Mouse (Mus musculus) lung, embryonic 14.5 days (tissue): ENCODE data around the gene Ints7. TPM values are rescaled to one million over a fixed set of nuclear protein-coding genes. Genes with fewer than 3 reads are reported as not detected.
A peak's percentile ranks its signal among the peaks of the same experiment; 100 is the strongest.

ENCODE experiments used
- ATAC-seq: fragments of 200-750 bp; cut with Nextera tagmentation; 2 replicates; pipeline ENCODE4 v1.8.0; 2017; ENCODE audit warnings: mild to moderate bottlenecking, moderate TSS enrichment, moderate library complexity; ENCODE audit not compliant: insufficient read depth
- DNase-seq: peaks from one replicate; pipeline ENCODE4 v3.0.0-alpha.2; 2015
- H3K27ac ChIP-seq: fragments of 300-500 bp; sonication (generic); 2 replicates; pipeline ENCODE4 v1.5.1; 2014; ENCODE audit warnings: low read depth, mild to moderate bottlenecking, moderate library complexity
- H3K27me3 ChIP-seq: fragments of 300-500 bp; sonication (generic); 2 replicates; pipeline ENCODE4 v1.6.1; 2014; ENCODE audit warnings: low read length, control low read depth; ENCODE audit not compliant: insufficient read depth
- H3K36me3 ChIP-seq: fragments of 300-500 bp; sonication (generic); 2 replicates; pipeline ENCODE4 v1.6.1; 2014; ENCODE audit warnings: control low read depth; ENCODE audit not compliant: insufficient read depth
- H3K4me1 ChIP-seq: fragments of 300-500 bp; sonication (generic); 2 replicates; pipeline ENCODE4 v1.6.1; 2014; ENCODE audit warnings: antibody characterized with exemption, control low read depth; ENCODE audit not compliant: insufficient read depth
- H3K4me2 ChIP-seq: fragments of 300-500 bp; sonication (generic); 2 replicates; pipeline ENCODE4 v1.6.1; 2014; ENCODE audit warnings: mild to moderate bottlenecking
- H3K4me3 ChIP-seq: fragments of 300-500 bp; sonication (generic); 2 replicates; pipeline ENCODE4 v1.5.1; 2014; ENCODE audit warnings: low read depth, low read length
- H3K9ac ChIP-seq: fragments of 300-500 bp; sonication (generic); 2 replicates; pipeline ENCODE4 v1.6.1; 2014
- H3K9me3 ChIP-seq: fragments of 300-500 bp; sonication (generic); 2 replicates; pipeline ENCODE4 v1.6.1; 2016; ENCODE audit warnings: low read depth, low read length, control low read depth
- CTCF ChIP-seq: IDR thresholded peaks from 2 replicates; pipeline ENCODE4 v1.5.1; 2016; ENCODE audit warnings: antibody characterized with exemption, low read depth
- WGBS: fragments of 180-500 bp; shearing (Covaris S2); extraction: QIAGEN DNeasy Blood & Tissue Kit; methylation state at CpG from one replicate; pipeline ENCODE4 v1.1.7; 2014; 5-methylcytosine and 5-hydroxymethylcytosine counted together
- polyA plus RNA-seq: library from polyadenylated mRNA; unstranded; fragments of >200 nt; fragmentation: Nextera tagmentation; extraction: Ambion mirVana; gene quantifications from 2 replicates; pipeline ENCODE4 v1.2.1, GENCODE M21; 2014

Ints7 gene
- polyA plus RNA-seq, 1 experiment from 2014 or later = 69.4 TPM

DNA sequence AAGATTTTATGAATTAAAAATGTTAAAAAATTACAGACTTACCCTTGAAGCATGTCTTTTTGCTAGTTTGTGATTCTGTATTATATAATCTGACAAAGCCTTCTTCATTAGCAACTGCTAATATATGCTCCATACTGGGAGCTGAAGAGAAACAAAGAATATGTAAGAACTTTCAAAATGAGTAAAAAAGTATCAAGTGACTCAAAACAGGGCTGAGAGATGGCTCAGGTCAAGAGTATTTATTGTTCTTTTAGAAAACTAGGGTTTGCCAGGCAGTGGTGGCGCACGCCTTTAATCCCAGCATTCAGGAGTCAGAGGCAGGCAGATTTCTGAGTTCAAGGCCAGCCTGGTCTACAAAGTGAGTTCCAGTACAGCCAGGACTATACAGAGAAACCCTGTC is 5.8 kb upstream of the Ints7 start:
- ATAC-seq (no peak), DNase-seq (no peak)
- Histone ChIP-seq H3K36me3 (peaks cover 52% of the 10 kb centered on the region), H3K4me2 (no peak overlapping the region), H3K27me3 (no peaks in the 10 kb centered on the region), H3K27ac (no peak overlapping the region), H3K4me1 (no peaks in the 10 kb centered on the region), H3K9ac (no peak overlapping the region), H3K4me3 (no peak overlapping the region), H3K9me3 (no peaks in the 10 kb centered on the region)
- TF ChIP-seq CTCF = no peak
- WGBS = 90% methylated on average over 2 of the region's 2 CpGs

DNA sequence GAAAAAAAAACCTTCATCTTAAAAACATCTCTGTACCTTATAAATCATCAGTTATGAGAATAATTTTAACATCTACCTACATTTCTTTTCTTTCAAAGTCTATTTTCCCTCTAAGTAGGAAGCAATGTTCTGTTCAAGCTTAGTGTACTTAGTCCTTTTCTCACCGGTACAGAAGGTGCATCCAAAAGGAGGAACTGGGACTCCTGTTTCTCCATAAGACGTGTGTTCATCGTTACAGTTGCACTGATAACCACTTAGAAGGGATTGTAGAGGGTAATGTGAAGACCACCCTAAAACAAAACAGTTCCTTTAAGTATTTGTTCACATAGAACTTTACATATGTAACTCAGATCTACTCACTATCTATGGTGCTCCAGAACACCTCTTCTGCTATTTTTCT is 5.0 kb upstream of the Ints7 start:
- ATAC-seq = no peak
- H3K27ac ChIP-seq = no peak overlapping the region
- no peak for TF ChIP-seq CTCF
- no peaks in the 10 kb centered on the region for H3K9me3 ChIP-seq
- no peak overlapping the region for H3K4me2 ChIP-seq
- H3K27me3 ChIP-seq = no peaks in the 10 kb centered on the region
- H3K9ac ChIP-seq = no peak overlapping the region
- DNase-seq = no peak
- H3K4me3 ChIP-seq = no peak overlapping the region
- peaks cover 45% of the 10 kb centered on the region for H3K36me3 ChIP-seq
- WGBS = 91% methylated on average over 3 of the region's 3 CpGs
- H3K4me1 ChIP-seq = no peaks in the 10 kb centered on the region

DNA sequence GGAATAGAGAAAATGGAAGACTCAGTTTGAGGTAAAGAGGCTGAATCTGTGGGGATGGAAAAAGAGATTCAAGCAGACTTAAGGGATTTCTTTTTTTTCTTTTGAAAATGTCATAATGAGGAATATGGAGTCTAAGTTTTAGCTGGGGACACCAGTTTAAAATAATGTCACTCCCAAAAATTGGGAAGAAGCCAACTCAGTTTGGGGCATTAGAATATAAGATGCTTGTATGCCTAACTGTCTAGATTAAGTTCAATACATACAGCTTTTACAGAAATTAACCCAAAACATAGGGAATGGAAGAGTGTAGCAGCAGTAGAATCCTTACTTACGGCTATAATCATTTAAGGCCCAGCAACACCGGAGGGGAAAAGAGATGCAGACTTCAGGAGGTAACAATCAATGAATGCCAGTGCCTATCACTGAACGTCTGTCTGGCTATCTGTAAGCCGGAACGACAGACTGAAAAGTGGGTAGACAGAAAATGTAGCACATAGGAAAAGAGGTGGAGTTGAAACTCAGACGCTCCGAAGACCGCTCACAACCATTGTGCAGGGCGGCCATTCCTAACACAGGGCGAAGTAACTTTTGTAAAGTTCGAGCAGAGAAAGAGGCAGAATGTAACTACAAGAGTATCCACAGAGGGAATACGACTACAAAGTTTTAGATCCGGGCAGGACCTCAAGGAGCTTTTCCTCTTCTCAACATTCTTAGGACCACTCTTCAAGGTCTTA is 1.4 kb upstream of the Ints7 start:
- Histone ChIP-seq H3K27me3 (no peaks in the 10 kb centered on the region), H3K4me2 (peak overlapping the region; percentile 85), H3K4me3 (peak overlapping the region; percentile 85), H3K9ac (peak overlapping the region; percentile 88), H3K27ac (peak overlapping the region; percentile 98), H3K4me1 (peaks cover 12% of the 10 kb centered on the region), H3K9me3 (no peaks in the 10 kb centered on the region), H3K36me3 (peaks cover 24% of the 10 kb centered on the region)
- TF ChIP-seq CTCF = no peak
- under 1% methylated on average over 13 of the region's 13 CpGs for whole genome bisulfite sequencing
- ATAC-seq (no peak), DNase-seq (peak; percentile 57)

DNA sequence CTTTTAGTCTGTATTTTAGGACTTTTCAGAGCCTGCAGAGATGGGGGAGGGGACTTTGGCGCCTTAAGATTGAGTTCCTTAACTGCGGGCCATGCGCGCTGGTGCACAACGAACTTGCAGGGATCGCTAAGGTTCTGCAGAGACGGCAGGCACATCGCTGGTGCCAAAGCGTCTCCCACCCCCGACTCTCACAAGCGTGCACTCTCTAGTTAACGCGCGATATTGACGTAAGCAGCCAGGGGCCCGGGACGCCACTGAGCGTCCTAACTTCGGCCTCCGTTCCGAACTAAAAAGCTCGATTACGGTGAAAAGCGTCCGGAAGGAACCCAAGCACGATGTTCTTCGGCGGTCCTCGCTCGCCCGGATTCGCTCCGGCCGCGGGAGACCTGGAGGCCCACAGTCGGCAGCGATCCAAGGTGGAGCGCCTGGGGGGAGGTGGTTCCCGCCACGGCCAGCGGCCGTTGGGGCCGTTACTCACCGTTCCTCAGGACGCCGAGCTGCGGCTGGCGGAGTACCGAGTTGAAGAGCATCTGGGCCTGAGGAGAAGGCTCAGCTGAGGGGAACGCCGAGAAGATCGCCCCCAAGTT is 472 bp upstream of the Ints7 start:
- Histone ChIP-seq H3K9me3 (0 out of 2 replicates have a peak, but pooled peaks cover 2% of the 10 kb centered on the region), H3K27ac (peak overlapping the region; percentile 98), H3K4me1 (peaks cover 12% of the 10 kb centered on the region), H3K9ac (peak overlapping the region; percentile 88), H3K4me2 (peak overlapping the region; percentile 85), H3K36me3 (peaks cover 20% of the 10 kb centered on the region), H3K4me3 (peak overlapping the region; percentile 85), H3K27me3 (no peaks in the 10 kb centered on the region)
- ATAC-seq = peak; percentile 46
- DNase-seq = peak; percentile 88
- no peak for TF ChIP-seq CTCF
- under 1% methylated on average over 52 of the region's 52 CpGs for WGBS

DNA sequence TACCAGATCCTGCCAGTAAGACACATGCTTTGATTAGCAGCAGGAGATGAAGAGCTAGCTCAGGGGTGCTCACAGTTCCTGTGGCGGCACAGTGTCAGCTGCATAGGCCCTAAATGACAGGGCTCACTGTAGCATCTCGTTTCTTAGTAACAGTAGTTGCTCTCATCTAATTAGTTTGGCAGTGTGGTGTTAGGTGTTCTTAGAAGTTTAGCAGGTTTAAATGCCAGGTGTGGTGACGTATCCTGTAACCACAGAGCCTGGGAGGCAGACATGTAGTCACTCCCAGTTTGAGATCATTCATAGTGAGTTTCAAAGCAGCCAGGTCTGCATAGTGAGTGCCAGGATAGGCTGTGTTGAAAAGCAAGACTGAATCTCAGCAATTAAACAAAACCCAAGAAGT is 4.1 kb downstream of the Ints7 start:
- ATAC-seq = no peak
- Histone ChIP-seq H3K27me3 (no peaks in the 10 kb centered on the region), H3K4me2 (no peak overlapping the region), H3K36me3 (peaks cover 40% of the 10 kb centered on the region), H3K9me3 (0 out of 2 replicates have a peak, but pooled peaks cover 2% of the 10 kb centered on the region), H3K4me3 (no peak overlapping the region), H3K9ac (no peak overlapping the region), H3K27ac (no peak overlapping the region), H3K4me1 (peaks cover 12% of the 10 kb centered on the region)
- 89% methylated on average over 3 of the region's 3 CpGs for WGBS
- no peak for TF ChIP-seq CTCF
- no peak for DNase-seq

DNA sequence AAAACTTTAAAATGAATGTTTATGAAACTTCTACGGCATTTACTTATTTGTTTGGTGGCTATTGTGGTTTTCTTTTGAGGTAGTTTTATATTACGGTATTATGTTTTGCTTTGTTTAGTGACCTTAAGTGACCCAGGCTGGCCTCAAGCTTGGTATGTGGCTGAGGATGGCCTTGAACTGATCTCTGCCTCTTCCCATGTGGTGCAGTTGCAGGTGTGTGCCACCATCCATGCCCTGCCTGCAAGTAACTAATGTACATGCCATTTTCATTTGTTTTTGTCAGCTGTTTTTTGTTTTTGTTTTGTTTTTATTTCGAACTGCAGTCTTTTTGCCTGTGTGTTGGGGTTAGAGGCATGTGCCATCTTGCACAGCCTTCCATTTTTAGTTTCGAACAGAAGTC is 6.2 kb downstream of the Ints7 start:
- H3K9ac ChIP-seq = no peak overlapping the region
- 87% methylated on average over 4 of the region's 4 CpGs for WGBS
- TF ChIP-seq CTCF = no peak
- no peak overlapping the region for H3K4me2 ChIP-seq
- peaks cover 10% of the 10 kb centered on the region for H3K4me1 ChIP-seq
- ATAC-seq (no peak), DNase-seq (no peak)
- no peaks in the 10 kb centered on the region for H3K27me3 ChIP-seq
- H3K9me3 ChIP-seq = 0 out of 2 replicates have a peak, but pooled peaks cover 2% of the 10 kb centered on the region
- H3K27ac ChIP-seq = no peak overlapping the region
- H3K36me3 ChIP-seq = peaks cover 58% of the 10 kb centered on the region
- H3K4me3 ChIP-seq = no peak overlapping the region

DNA sequence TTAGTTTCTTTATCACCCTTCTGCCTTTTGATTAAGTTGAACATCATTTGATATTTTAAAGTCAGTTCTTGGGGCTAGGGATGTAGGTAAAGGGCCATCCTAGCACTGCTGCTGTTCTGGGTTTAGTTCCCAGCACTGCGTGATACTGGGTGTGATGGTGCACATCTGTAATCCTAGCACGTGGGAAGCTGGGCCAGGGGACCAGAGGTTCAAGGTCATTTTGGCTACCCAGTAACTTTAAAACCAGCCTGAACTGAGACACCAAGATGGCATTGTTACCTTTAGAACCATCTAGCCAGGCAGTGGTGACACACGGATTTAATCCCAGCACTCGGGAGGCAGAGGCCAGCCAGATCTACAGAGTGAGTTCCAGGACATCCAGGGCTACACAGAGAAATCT is 8.4 kb downstream of the Ints7 start:
- DNase-seq (no peak), ATAC-seq (no peak)
- Histone ChIP-seq H3K4me1 (no peaks in the 10 kb centered on the region), H3K4me3 (no peak overlapping the region), H3K9ac (no peak overlapping the region), H3K4me2 (no peak overlapping the region), H3K27me3 (no peaks in the 10 kb centered on the region), H3K9me3 (0 out of 2 replicates have a peak, but pooled peaks cover 2% of the 10 kb centered on the region), H3K27ac (no peak overlapping the region), H3K36me3 (peaks cover 69% of the 10 kb centered on the region)
- WGBS = 90% methylated on average over 4 of the region's 4 CpGs
- TF ChIP-seq CTCF = no peak
